Mouse (Mus musculus) cerebellum, adult 2 months (tissue): ENCODE data around the gene Ehbp1l1. TPM values are rescaled to one million over a fixed set of nuclear protein-coding genes. Genes with fewer than 3 reads are reported as not detected.

ENCODE experiments used
- DNase-seq, 2 experiments: peaks; one replicate each; pipeline ENCODE4 v3.0.0; 2021
- H3K27ac ChIP-seq: fragments of 200-500 bp; 2 replicates; pipeline ENCODE4 v1.5.1; 2012; ENCODE audit warnings: low read length, control low read depth, inconsistent platforms; ENCODE audit not compliant: insufficient read depth
- H3K27me3 ChIP-seq: fragments of 200-500 bp; 2 replicates; pipeline ENCODE4 v1.6.1; 2012; ENCODE audit warnings: inconsistent platforms, mild to moderate bottlenecking, low read length, moderate library complexity; ENCODE audit not compliant: control insufficient read depth, insufficient read depth
- H3K4me1 ChIP-seq: fragments of 200-500 bp; 2 replicates; pipeline ENCODE4 v1.6.1; 2011; ENCODE audit warnings: low read length; ENCODE audit not compliant: control insufficient read depth, insufficient read depth
- H3K4me3 ChIP-seq: fragments of 200-500 bp; replicated peaks from 2 replicates; pipeline ENCODE3; 2011; ENCODE audit warnings: mild to moderate bottlenecking, low read depth, low read length, control low read depth; ENCODE audit not compliant: insufficient read depth
- CTCF ChIP-seq: fragments of 200-500 bp; IDR thresholded peaks from 2 replicates; pipeline ENCODE4 v1.5.1; 2011; ENCODE audit warnings: low read depth, mild to moderate bottlenecking, control low read depth, low read length, moderate library complexity, borderline replicate concordance; ENCODE audit not compliant: insufficient read depth
- POLR2A ChIP-seq: fragments of 200-500 bp; IDR thresholded peaks from 2 replicates; pipeline ENCODE4 v1.6.1; 2011; ENCODE audit warnings: low read length, control low read depth, borderline replicate concordance; ENCODE audit not compliant: insufficient read depth
- WGBS: fragments of 180-500 bp; shearing (Covaris S2); methylation state at CpG from one replicate; pipeline ENCODE4 v1.1.7; 2018; 5-methylcytosine and 5-hydroxymethylcytosine counted together
- polyA plus RNA-seq: library from polyadenylated mRNA; depleted of rRNA; stranded (reverse); fragments of >200 nt; gene quantifications from 2 replicates; pipeline ENCODE4 v1.2.3, GENCODE M21; 2012

Gene Ehbp1l1
- polyA plus RNA-seq, 1 experiment: 13.1 TPM

DNA sequence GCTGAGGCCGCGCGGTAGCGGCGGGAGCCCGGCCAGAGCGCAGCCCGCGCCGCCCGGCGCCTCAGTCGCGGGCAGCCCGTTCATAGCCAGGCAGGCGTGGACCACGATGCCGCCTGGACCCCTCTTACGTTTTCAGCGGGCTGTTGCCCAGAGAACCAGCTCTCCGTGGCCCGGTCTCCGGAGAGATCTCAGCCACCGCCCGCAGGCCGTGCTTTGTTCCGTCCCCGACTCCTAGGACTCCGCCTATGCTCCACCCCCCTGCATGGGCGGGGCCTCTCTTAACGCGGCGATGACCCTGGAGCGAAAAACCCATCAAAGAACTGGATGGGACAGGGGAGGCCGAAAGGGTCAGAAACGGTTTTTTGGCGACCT lies 3.3 kb upstream of the Ehbp1l1 start, which contains the start of gene Fam89b:
Gene Fam89b, minus strand, starts transcription at position 210 of the 372 bp plus-strand sequence.
- peak; percentile 83 to 86 for DNase-seq
- Histone ChIP-seq H3K4me1 (peaks cover 13% of the 10 kb centered on the region; the same call in 1 of the 2 replicates), H3K27me3 (no peaks in the 10 kb centered on the region), H3K27ac (peak within 1 kb of the TSS; percentile 45; the same call in 1 of the 2 replicates), H3K4me3 (peak within 1 kb of the TSS; percentile 81)
- TF ChIP-seq POLR2A: peak; percentile 67
- no peak for TF ChIP-seq CTCF
- under 1% methylated on average over 37 of the region's 37 CpGs for WGBS

DNA sequence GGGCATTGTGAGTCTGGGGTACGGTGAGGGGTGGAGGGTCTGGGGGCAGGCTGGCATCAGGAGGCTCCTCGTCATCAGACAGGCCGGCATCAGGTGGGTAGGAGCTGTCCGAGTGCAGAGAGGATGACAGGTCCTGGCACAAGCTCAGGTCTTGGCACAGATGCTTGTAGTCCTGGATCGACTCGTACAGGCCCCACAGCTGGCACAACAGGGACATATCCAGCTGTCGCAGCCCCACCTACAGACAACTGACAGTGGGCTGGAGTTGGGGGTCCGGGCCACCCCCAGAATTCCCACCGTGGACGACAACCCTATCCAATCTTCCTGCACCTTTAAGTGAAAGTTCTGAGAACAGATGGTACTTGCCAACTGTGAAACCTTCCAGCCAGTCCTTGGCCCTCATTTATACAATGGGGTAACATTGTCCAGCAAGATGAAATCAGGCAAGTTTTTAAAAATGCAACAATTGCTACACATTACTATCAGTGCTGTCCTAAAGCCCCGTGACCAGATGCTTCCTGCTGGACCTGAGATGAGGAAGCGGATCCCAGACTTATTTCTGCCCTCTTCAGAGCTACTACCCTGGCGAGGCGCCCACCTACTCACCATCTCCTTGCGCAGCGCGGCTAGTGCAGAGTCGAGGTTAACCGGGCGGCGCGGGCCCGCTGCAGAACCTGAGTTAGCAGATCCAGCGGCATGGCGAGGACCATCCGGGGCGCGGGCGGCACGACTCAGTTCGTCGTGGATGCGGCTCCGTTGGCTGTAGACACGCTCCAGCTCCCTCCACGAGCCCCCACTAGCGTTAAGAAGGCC lies 2.7 kb upstream of the Ehbp1l1 start:
- H3K4me1 ChIP-seq: peaks cover 13% of the 10 kb centered on the region; the same call in 1 of the 2 replicates
- no peaks in the 10 kb centered on the region for H3K27me3 ChIP-seq
- H3K27ac ChIP-seq: peak overlapping the region; percentile 45; the same call in 1 of the 2 replicates
- DNase-seq: peak; percentile 55 to 67
- WGBS: under 1% methylated on average over 37 of the region's 37 CpGs
- TF ChIP-seq CTCF: no peak
- TF ChIP-seq POLR2A: no peak
- H3K4me3 ChIP-seq: peak overlapping the region; percentile 81

- TF ChIP-seq POLR2A (no peak), CTCF (peak; percentile 98)
- DNase-seq: peak; percentile 79 to 89
- Histone ChIP-seq H3K27ac (no peak overlapping the region), H3K4me3 (peak overlapping the region; percentile 81), H3K27me3 (no peaks in the 10 kb centered on the region), H3K4me1 (peaks cover 13% of the 10 kb centered on the region; the same call in 1 of the 2 replicates)
- WGBS: under 1% methylated on average over 14 of the region's 14 CpGs
These were observed 1.6 kb upstream of the Ehbp1l1 start for GRCm38 (mm10) chr19:5727701-5728100.

- Histone ChIP-seq H3K4me1 (peaks cover 13% of the 10 kb centered on the region; the same call in 1 of the 2 replicates), H3K4me3 (peak overlapping the region; percentile 17), H3K27me3 (no peaks in the 10 kb centered on the region), H3K27ac (no peak overlapping the region)
- TF ChIP-seq CTCF (no peak), POLR2A (no peak)
- DNase-seq: no peak
- 66% methylated on average over 15 of the region's 15 CpGs for WGBS
These were observed 953 bp upstream of the Ehbp1l1 start for GRCm38 (mm10) chr19:5726961-5727578.

DNA sequence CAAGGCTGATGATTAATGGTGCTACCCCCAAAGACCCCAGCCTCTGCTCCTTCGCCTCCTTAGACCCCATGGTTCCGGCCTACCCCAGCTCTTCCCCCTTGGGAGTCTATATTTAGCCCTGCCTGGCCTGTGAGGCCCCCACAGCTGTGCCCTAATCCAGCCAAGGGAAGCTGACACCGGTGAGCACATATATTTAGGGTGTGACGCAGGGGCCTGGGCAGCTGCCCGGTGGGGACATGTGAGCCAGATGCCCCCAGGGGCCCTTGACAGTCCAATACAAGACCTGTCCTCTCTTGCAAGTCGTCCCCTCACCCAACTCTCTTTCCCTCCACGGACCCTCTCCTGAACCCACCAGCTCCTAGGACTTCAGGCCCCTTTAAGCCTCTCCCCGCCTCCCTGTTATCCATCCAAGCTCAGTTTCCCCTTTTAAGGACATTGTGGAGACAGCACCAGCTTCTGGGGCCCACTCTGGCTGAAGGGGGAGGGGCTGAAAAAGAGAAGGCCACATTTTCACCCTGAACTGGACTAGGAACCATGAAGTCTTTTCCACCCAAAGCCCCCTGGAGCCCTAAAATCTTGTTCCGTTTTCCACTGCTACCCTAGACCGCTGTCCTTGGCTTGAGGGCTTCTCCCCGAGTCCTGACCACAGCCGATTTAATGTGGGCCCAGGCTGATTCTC lies 949 bp downstream of the Ehbp1l1 start:
- Histone ChIP-seq H3K27ac (no peak overlapping the region), H3K27me3 (no peaks in the 10 kb centered on the region), H3K4me3 (no peak overlapping the region), H3K4me1 (peaks cover 8% of the 10 kb centered on the region; the same call in 1 of the 2 replicates)
- 61% methylated on average over 12 of the region's 12 CpGs for WGBS
- DNase-seq: no peak
- TF ChIP-seq CTCF (no peak), POLR2A (no peak)

- H3K27ac ChIP-seq: no peak overlapping the region
- no peak for DNase-seq
- no peak overlapping the region for H3K4me3 ChIP-seq
- H3K27me3 ChIP-seq: no peaks in the 10 kb centered on the region
- TF ChIP-seq POLR2A (no peak), CTCF (no peak)
- 66% methylated on average over 7 of the region's 7 CpGs for WGBS
- H3K4me1 ChIP-seq: peaks cover 8% of the 10 kb centered on the region; the same call in 1 of the 2 replicates
These were observed 1.6 kb downstream of the Ehbp1l1 start for GRCm38 (mm10) chr19:5724549-5724941.

GRCm38 (mm10) chr19:5723934-5724548 lies 2.1 kb downstream of the Ehbp1l1 start:
- no peak overlapping the region for H3K27ac ChIP-seq
- no peak for TF ChIP-seq POLR2A
- no peak overlapping the region for H3K4me3 ChIP-seq
- peaks cover 8% of the 10 kb centered on the region; the same call in 1 of the 2 replicates for H3K4me1 ChIP-seq
- no peak for DNase-seq
- 53% methylated on average over 4 of the region's 4 CpGs for WGBS
- H3K27me3 ChIP-seq: no peaks in the 10 kb centered on the region
